Mouse (Mus musculus): ENCODE results near the gene Zmynd15. TPM values are rescaled to one million over a fixed set of nuclear protein-coding genes. Genes with fewer than 3 reads are reported as not detected.

Gene Zmynd15
- polyA plus RNA-seq, 1 experiment, result 1.5 TPM

- no peak overlapping the region for H3K4me3 ChIP-seq (replicated peaks; ENCODE audit: control insufficient read depth, low read depth, low read length)
- 76% methylated on average over 7 of the region's 7 CpGs for WGBS
- TF ChIP-seq CTCF (IDR thresholded peaks at IDR 0.05; ENCODE audit: control insufficient read depth, insufficient read depth, low read length) (no peak), POLR2A (IDR thresholded peaks at IDR 0.05; ENCODE audit: borderline replicate concordance, control insufficient read depth, low read depth, low read length) (no peak)
- no peak overlapping the region for H3K27ac ChIP-seq (ENCODE audit: control insufficient read depth, insufficient read depth, low read depth, low read length, poor library complexity)
- no peaks in the 10 kb centered on the region for H3K4me1 ChIP-seq (ENCODE audit: control insufficient read depth, insufficient read depth, low read length)
These were observed 52.6 kb downstream of the Zmynd15 start for GRCm38 (mm10) chr11:70511825-70512224.

DNA sequence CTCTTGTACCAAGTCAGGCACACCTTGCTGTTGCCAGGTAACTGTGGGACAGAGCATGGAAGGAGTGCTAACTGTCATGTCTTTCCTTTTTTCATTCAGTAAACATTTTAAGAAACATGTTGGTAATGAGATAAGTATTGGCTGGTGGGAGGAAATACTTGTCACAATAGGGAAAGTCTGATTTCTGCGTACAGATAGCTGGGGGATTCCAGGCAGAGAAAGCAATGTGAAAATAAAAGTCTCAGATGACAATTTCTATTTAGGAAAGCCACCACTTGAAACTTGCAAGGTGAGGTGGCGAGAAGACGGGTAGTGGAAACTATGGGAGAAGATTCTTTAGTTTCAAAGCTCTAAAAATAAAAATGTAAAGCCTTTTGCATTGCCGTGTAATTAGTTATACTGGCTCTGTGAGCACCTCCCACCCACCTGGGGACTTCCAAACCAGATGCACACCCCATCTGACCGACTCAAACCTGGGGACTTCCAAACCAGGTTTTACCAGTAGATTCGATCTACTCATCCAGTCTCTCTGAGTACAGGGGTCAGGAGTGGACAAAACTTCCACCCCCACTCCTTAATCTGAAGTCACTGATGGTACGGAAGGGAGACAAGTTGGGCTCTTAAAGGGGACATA is 53.6 kb downstream of the Zmynd15 start:
- WGBS, result 63% methylated on average over 7 of the region's 7 CpGs
- no peak overlapping the region for H3K4me3 ChIP-seq (replicated peaks; ENCODE audit: control insufficient read depth, low read depth, low read length)
- H3K4me1 ChIP-seq (ENCODE audit: control insufficient read depth, insufficient read depth, low read length), result no peaks in the 10 kb centered on the region
- TF ChIP-seq CTCF (IDR thresholded peaks at IDR 0.05; ENCODE audit: control insufficient read depth, insufficient read depth, low read length), result no peak
- TF ChIP-seq POLR2A (IDR thresholded peaks at IDR 0.05; ENCODE audit: borderline replicate concordance, control insufficient read depth, low read depth, low read length), result no peak
- no peak overlapping the region for H3K27ac ChIP-seq (ENCODE audit: control insufficient read depth, insufficient read depth, low read depth, low read length, poor library complexity)

DNA sequence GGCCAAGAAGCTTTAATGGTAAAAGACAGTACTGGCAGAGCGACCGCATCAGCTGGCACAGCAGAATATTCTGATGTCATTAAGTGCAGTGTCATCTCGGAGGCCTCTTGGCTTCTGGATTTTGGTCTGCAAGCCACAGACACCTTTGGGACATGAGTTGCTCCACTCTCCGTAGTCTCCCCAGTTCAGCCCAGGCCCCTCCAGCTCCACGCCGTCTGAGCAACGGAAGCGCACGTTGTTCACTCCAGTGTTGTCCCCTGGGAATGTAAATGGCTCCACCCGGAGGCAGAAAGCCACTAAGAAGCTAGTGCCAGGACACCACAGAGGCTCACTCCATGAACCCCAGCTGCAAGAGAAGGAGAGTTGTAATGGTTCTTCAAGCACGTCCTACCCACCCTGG is 54.3 kb downstream of the Zmynd15 start:
- no peaks in the 10 kb centered on the region for H3K4me1 ChIP-seq (ENCODE audit: control insufficient read depth, insufficient read depth, low read length)
- no peak overlapping the region for H3K4me3 ChIP-seq (replicated peaks; ENCODE audit: control insufficient read depth, low read depth, low read length)
- WGBS, result 66% methylated on average over 11 of the region's 11 CpGs
- H3K27ac ChIP-seq (ENCODE audit: control insufficient read depth, insufficient read depth, low read depth, low read length, poor library complexity), result no peak overlapping the region
- no peak for TF ChIP-seq CTCF (IDR thresholded peaks at IDR 0.05; ENCODE audit: control insufficient read depth, insufficient read depth, low read length)
- TF ChIP-seq POLR2A (IDR thresholded peaks at IDR 0.05; ENCODE audit: borderline replicate concordance, control insufficient read depth, low read depth, low read length), result no peak

- no peak for TF ChIP-seq POLR2A (IDR thresholded peaks at IDR 0.05; ENCODE audit: borderline replicate concordance, control insufficient read depth, low read depth, low read length)
- no peak for TF ChIP-seq CTCF (IDR thresholded peaks at IDR 0.05; ENCODE audit: control insufficient read depth, insufficient read depth, low read length)
- no peaks in the 10 kb centered on the region for H3K4me1 ChIP-seq (ENCODE audit: control insufficient read depth, insufficient read depth, low read length)
- 87% methylated on average over 7 of the region's 7 CpGs for WGBS
- H3K27ac ChIP-seq (ENCODE audit: control insufficient read depth, insufficient read depth, low read depth, low read length, poor library complexity), result no peak within 1 kb of the TSS
- no peak within 1 kb of the TSS for H3K4me3 ChIP-seq (replicated peaks; ENCODE audit: control insufficient read depth, low read depth, low read length)
These were observed 55.1 kb downstream of the Zmynd15 start, which contains the start of gene Vmo1 for GRCm38 (mm10) chr11:70514288-70514687. TSS of gene Vmo1 (minus strand) at chr11:70514616.

Other genes with a start within 250 kb of the Zmynd15 start
- 1.9 and 2.4 TPM in 2 replicates for gene Slc16a11, start 246.7 kb upstream of the Zmynd15 start, polyA plus RNA-seq (2011; ENCODE audit: insufficient read depth, insufficient read length, low replicate concordance, missing spikeins)
- gene Slc16a13, start 238.4 kb upstream of the Zmynd15 start, polyA plus RNA-seq (2011; ENCODE audit: insufficient read depth, insufficient read length, low replicate concordance, missing spikeins), result 0.60 and 1.7 TPM in 2 replicates
- gene Bcl6b, start 229.6 kb upstream of the Zmynd15 start, polyA plus RNA-seq (2011; ENCODE audit: insufficient read depth, insufficient read length, low replicate concordance, missing spikeins), result 1.4 and 2.2 TPM in 2 replicates
- 67.2 and 107 TPM in 2 replicates for gene 0610010K14Rik, start 221.5 kb upstream of the Zmynd15 start, polyA plus RNA-seq (2011; ENCODE audit: insufficient read depth, insufficient read length, low replicate concordance, missing spikeins)
- gene Gm21988, start 219.6 kb upstream of the Zmynd15 start, polyA plus RNA-seq (2011; ENCODE audit: insufficient read depth, insufficient read length, low replicate concordance, missing spikeins), result 4.8 TPM in 1 of 2 replicates, not detected in the other
- 116 and 167 TPM in 2 replicates for gene Rnasek, start 219.6 kb upstream of the Zmynd15 start, polyA plus RNA-seq (2011; ENCODE audit: insufficient read depth, insufficient read length, low replicate concordance, missing spikeins)
- 46.3 and 82.5 TPM in 2 replicates for gene Alox12, start 204.1 kb upstream of the Zmynd15 start, polyA plus RNA-seq (2011; ENCODE audit: insufficient read depth, insufficient read length, low replicate concordance, missing spikeins)
- not detected in 2 replicates for gene Alox12e, start 136.8 kb upstream of the Zmynd15 start, polyA plus RNA-seq (2011; ENCODE audit: insufficient read depth, insufficient read length, low replicate concordance, missing spikeins)
- 2.0 and 3.5 TPM in 2 replicates for gene Alox15, start 107.4 kb upstream of the Zmynd15 start, polyA plus RNA-seq (2011; ENCODE audit: insufficient read depth, insufficient read length, low replicate concordance, missing spikeins)
- 13.9 and 22.7 TPM in 2 replicates for gene Pelp1, start 49.4 kb upstream of the Zmynd15 start, polyA plus RNA-seq (2011; ENCODE audit: insufficient read depth, insufficient read length, low replicate concordance, missing spikeins)
- gene Arrb2, start 26.8 kb upstream of the Zmynd15 start, polyA plus RNA-seq (2011; ENCODE audit: insufficient read depth, insufficient read length, low replicate concordance, missing spikeins), result 201 and 438 TPM in 2 replicates
- gene Med11, start 7.5 kb upstream of the Zmynd15 start, polyA plus RNA-seq (2011; ENCODE audit: insufficient read depth, insufficient read length, low replicate concordance, missing spikeins), result 8.3 and 16.1 TPM in 2 replicates
- gene Cxcl16, start 551 bp downstream of the Zmynd15 start, polyA plus RNA-seq (2011; ENCODE audit: insufficient read depth, insufficient read length, low replicate concordance, missing spikeins), result 0.59 and 3.2 TPM in 2 replicates
- not detected in 2 replicates for gene Tm4sf5, start 45.8 kb downstream of the Zmynd15 start, polyA plus RNA-seq (2011; ENCODE audit: insufficient read depth, insufficient read length, low replicate concordance, missing spikeins)
- not detected in 2 replicates for gene Vmo1, start 55.2 kb downstream of the Zmynd15 start, polyA plus RNA-seq (2011; ENCODE audit: insufficient read depth, insufficient read length, low replicate concordance, missing spikeins)
- not detected in 2 replicates for gene Gltpd2, start 59.8 kb downstream of the Zmynd15 start, polyA plus RNA-seq (2011; ENCODE audit: insufficient read depth, insufficient read length, low replicate concordance, missing spikeins)
- 90.4 and 129 TPM in 2 replicates for gene Psmb6, start 65.9 kb downstream of the Zmynd15 start, polyA plus RNA-seq (2011; ENCODE audit: insufficient read depth, insufficient read length, low replicate concordance, missing spikeins)
- not detected in 2 replicates for gene Gm40193, start 73.5 kb downstream of the Zmynd15 start, polyA plus RNA-seq (2011; ENCODE audit: insufficient read depth, insufficient read length, low replicate concordance, missing spikeins)
- 1.5 and 4.0 TPM in 2 replicates for gene Pld2, start 80.6 kb downstream of the Zmynd15 start, polyA plus RNA-seq (2011; ENCODE audit: insufficient read depth, insufficient read length, low replicate concordance, missing spikeins)
- gene Mink1, start 103.4 kb downstream of the Zmynd15 start, polyA plus RNA-seq (2011; ENCODE audit: insufficient read depth, insufficient read length, low replicate concordance, missing spikeins), result 50.8 and 79.5 TPM in 2 replicates
- not detected in 2 replicates for gene 4930544D05Rik, start 156.4 kb downstream of the Zmynd15 start, polyA plus RNA-seq (2011; ENCODE audit: insufficient read depth, insufficient read length, low replicate concordance, missing spikeins)
- gene Chrne, start 159.8 kb downstream of the Zmynd15 start, polyA plus RNA-seq (2011; ENCODE audit: insufficient read depth, insufficient read length, low replicate concordance, missing spikeins), result 2.0 TPM in 1 of 2 replicates, not detected in the other
- 8.6 and 28.3 TPM in 2 replicates for gene Gp1ba, start 179.7 kb downstream of the Zmynd15 start, polyA plus RNA-seq (2011; ENCODE audit: insufficient read depth, insufficient read length, low replicate concordance, missing spikeins)
- 125 and 265 TPM in 2 replicates for gene Rnf167, start 187.8 kb downstream of the Zmynd15 start, polyA plus RNA-seq (2011; ENCODE audit: insufficient read depth, insufficient read length, low replicate concordance, missing spikeins)
- 28.7 and 49.2 TPM in 2 replicates for gene Slc25a11, start 188.0 kb downstream of the Zmynd15 start, polyA plus RNA-seq (2011; ENCODE audit: insufficient read depth, insufficient read length, low replicate concordance, missing spikeins)
- 840 and 1,173 TPM in 2 replicates for gene Pfn1, start 195.2 kb downstream of the Zmynd15 start, polyA plus RNA-seq (2011; ENCODE audit: insufficient read depth, insufficient read length, low replicate concordance, missing spikeins)
- gene Eno3, start 197.8 kb downstream of the Zmynd15 start, polyA plus RNA-seq (2011; ENCODE audit: insufficient read depth, insufficient read length, low replicate concordance, missing spikeins), result 14.7 and 29.8 TPM in 2 replicates
- gene Spag7, start 210.0 kb downstream of the Zmynd15 start, polyA plus RNA-seq (2011; ENCODE audit: insufficient read depth, insufficient read length, low replicate concordance, missing spikeins), result 37.1 and 70.9 TPM in 2 replicates
- gene Camta2, start 228.7 kb downstream of the Zmynd15 start, polyA plus RNA-seq (2011; ENCODE audit: insufficient read depth, insufficient read length, low replicate concordance, missing spikeins), result 11.2 and 24.0 TPM in 2 replicates
- gene Inca1, start 240.7 kb downstream of the Zmynd15 start, polyA plus RNA-seq (2011; ENCODE audit: insufficient read depth, insufficient read length, low replicate concordance, missing spikeins), result not detected in 2 replicates
- 10.0 and 13.7 TPM in 2 replicates for gene Kif1c, start 241.1 kb downstream of the Zmynd15 start, polyA plus RNA-seq (2011; ENCODE audit: insufficient read depth, insufficient read length, low replicate concordance, missing spikeins)